In the genomic region with DNA sequence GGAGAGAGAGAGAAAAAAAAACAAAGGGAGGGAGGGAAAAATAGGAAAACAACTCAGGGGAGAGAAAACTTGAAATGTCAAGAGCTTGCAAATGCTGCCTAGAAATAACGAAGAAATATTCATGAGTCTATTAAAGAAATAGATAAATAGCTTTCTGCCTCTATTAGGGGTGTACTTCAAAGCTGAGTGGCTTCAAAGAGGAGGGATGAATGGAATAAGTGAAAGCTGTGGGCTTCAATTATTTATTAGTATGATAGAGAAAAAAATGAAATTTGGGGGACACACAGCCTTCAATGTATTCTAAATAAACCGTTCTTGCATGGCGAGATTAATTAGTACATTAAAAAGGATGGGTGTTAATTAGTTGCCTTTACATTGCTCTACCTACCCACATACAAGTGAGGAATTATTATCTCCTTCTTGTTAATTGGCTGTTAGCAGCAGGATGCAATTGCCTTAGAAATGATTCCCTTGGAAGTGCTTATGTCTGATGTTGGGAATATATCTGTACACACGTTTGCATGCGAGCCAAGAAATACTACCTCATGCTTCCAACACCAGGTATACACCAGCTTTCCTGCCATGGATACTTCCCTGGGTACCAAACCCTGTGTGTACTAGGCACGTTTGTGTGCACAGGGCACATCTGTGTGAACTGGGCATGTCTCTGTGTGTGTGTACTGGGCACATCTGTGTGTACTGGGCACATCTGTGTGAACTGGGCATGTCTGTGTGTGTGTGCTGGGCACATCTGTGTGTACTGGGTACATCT, we compare ENCODE assay signal across 18 mouse cellular contexts.
DNase-seq lines count a peak whose midpoint lies in the region; ATAC-seq lines count a peak whose summit lies in the region.
"Had no signal": no experiment of that assay in that cellular context is flagged by ENCODE, and none has a peak within 500 bp of the region (broad histone marks: within the 10 kb centered on the region; RNA-seq: fewer than 3 reads in every experiment).

No protein-coding gene starts in this region.

- no peaks in the 10 kb centered on the region for H3K4me1 ChIP-seq in forebrain, embryonic 14.5 days (ENCODE audit: control insufficient read depth, insufficient read depth, low read length)
- no peaks in the 10 kb centered on the region for H3K4me1 ChIP-seq in forebrain, embryonic 12.5 days
- no peaks in the 10 kb centered on the region for H3K4me1 ChIP-seq in neural tube, embryonic 13.5 days (replicated peaks)
- H3K4me1 ChIP-seq in neural tube, embryonic 14.5 days (ENCODE audit: control insufficient read depth, insufficient read depth, low read length): no peaks in the 10 kb centered on the region
- H3K4me1 ChIP-seq: embryonic facial prominence, embryonic 10.5 days; heart, embryonic 13.5 days had no signal

- DNase-seq in forebrain, embryonic 14.5 days (ENCODE audit: low spot score): peak; percentile 9
- DNase-seq in neural tube, embryonic 10.5 days (ENCODE audit: extremely low spot score, low spot score): no peak
- no peak for DNase-seq in right cerebral cortex, postnatal 25 days
- no peak for DNase-seq in gastrocnemius, adult 18-20 months (ENCODE audit: low spot score)
- DNase-seq: adrenal gland, postnatal 25 days; cerebellum, adult 2 months; cerebellum, postnatal 10 days; forebrain, postnatal 0 days; gastrocnemius, postnatal 36 days; heart, postnatal 36 days had no signal

- no peak overlapping the region for H3K27ac ChIP-seq in forebrain, embryonic 14.5 days (ENCODE audit: low read depth, low read length)
- no peak overlapping the region for H3K27ac ChIP-seq in forebrain, embryonic 12.5 days
- H3K27ac ChIP-seq in neural tube, embryonic 13.5 days (replicated peaks): peak overlapping the region; percentile 23; the same call in 1 of the 2 replicates
- no peak overlapping the region for H3K27ac ChIP-seq in neural tube, embryonic 14.5 days (ENCODE audit: low read depth, low read length)
- H3K27ac ChIP-seq: embryonic facial prominence, embryonic 10.5 days; heart, embryonic 13.5 days had no signal

- no peak for ATAC-seq in forebrain, embryonic 14.5 days
- no peak for ATAC-seq in forebrain, embryonic 12.5 days (ENCODE audit: low FRiP score)
- peak; percentile 67 for ATAC-seq in neural tube, embryonic 13.5 days (ENCODE audit: low read depth)
- peak; percentile 49; the same call in 1 of the 2 replicates for ATAC-seq in neural tube, embryonic 14.5 days (ENCODE audit: low read depth)
- ATAC-seq: activated CD4-positive, CD25-positive, alpha-beta regulatory T cell, adult 4 months; forebrain, postnatal 0 days; hindbrain, embryonic 16.5 days; Patski had no signal

- H3K36me3 ChIP-seq in forebrain, embryonic 14.5 days (ENCODE audit: control insufficient read depth, insufficient read depth, low read length): no peaks in the 10 kb centered on the region
- no peaks in the 10 kb centered on the region for H3K36me3 ChIP-seq in forebrain, embryonic 12.5 days (replicated peaks)
- no peaks in the 10 kb centered on the region for H3K36me3 ChIP-seq in neural tube, embryonic 13.5 days
- H3K36me3 ChIP-seq in neural tube, embryonic 14.5 days (ENCODE audit: control insufficient read depth, insufficient read depth, low read length): no peaks in the 10 kb centered on the region
- H3K36me3 ChIP-seq: embryonic facial prominence, embryonic 10.5 days; heart, embryonic 13.5 days had no signal

- no peak overlapping the region for H3K4me3 ChIP-seq in forebrain, embryonic 14.5 days (ENCODE audit: low read depth, low read length)
- no peak overlapping the region for H3K4me3 ChIP-seq in forebrain, embryonic 12.5 days (replicated peaks)
- no peak overlapping the region for H3K4me3 ChIP-seq in neural tube, embryonic 13.5 days
- no peak overlapping the region for H3K4me3 ChIP-seq in neural tube, embryonic 14.5 days (ENCODE audit: low read depth, low read length)
- H3K4me3 ChIP-seq: embryonic facial prominence, embryonic 10.5 days; heart, embryonic 13.5 days had no signal

- no peaks in the 10 kb centered on the region for H3K27me3 ChIP-seq in forebrain, embryonic 14.5 days (replicated peaks; ENCODE audit: control insufficient read depth, insufficient read depth, low read length)
- H3K27me3 ChIP-seq in forebrain, embryonic 12.5 days: no peaks in the 10 kb centered on the region
- H3K27me3 ChIP-seq in neural tube, embryonic 13.5 days: no peaks in the 10 kb centered on the region
- H3K27me3 ChIP-seq in neural tube, embryonic 14.5 days (ENCODE audit: control insufficient read depth, insufficient read depth, low read length): no peaks in the 10 kb centered on the region
- H3K27me3 ChIP-seq: heart, embryonic 13.5 days had no signal

- H3K9me3 ChIP-seq in forebrain, embryonic 14.5 days (replicated peaks; ENCODE audit: control insufficient read depth, low read length): no peaks in the 10 kb centered on the region
- no peaks in the 10 kb centered on the region for H3K9me3 ChIP-seq in forebrain, embryonic 12.5 days
- H3K9me3 ChIP-seq in neural tube, embryonic 13.5 days: no peaks in the 10 kb centered on the region
- no peaks in the 10 kb centered on the region for H3K9me3 ChIP-seq in neural tube, embryonic 14.5 days (ENCODE audit: control insufficient read depth, low read length)
- H3K9me3 ChIP-seq: embryonic facial prominence, embryonic 10.5 days had no signal

- no peak overlapping the region for H3K9ac ChIP-seq in forebrain, embryonic 14.5 days (ENCODE audit: low read length)
- no peak overlapping the region for H3K9ac ChIP-seq in forebrain, embryonic 12.5 days
- H3K9ac ChIP-seq in neural tube, embryonic 13.5 days: no peak overlapping the region
- H3K9ac ChIP-seq in neural tube, embryonic 14.5 days (replicated peaks; ENCODE audit: low read depth, low read length): no peak overlapping the region
- H3K9ac ChIP-seq: forebrain, postnatal 0 days; heart, embryonic 13.5 days had no signal

- no peak overlapping the region for H3K4me2 ChIP-seq in forebrain, embryonic 14.5 days (ENCODE audit: low read length)
- H3K4me2 ChIP-seq in forebrain, embryonic 12.5 days: no peak overlapping the region
- no peak overlapping the region for H3K4me2 ChIP-seq in neural tube, embryonic 13.5 days
- no peak overlapping the region for H3K4me2 ChIP-seq in neural tube, embryonic 14.5 days (ENCODE audit: low read depth, low read length)
- H3K4me2 ChIP-seq: heart, embryonic 13.5 days had no signal

- WGBS in forebrain, embryonic 14.5 days: 41% methylated on average over 6 of the region's 6 CpGs
- WGBS in forebrain, embryonic 12.5 days: 59% methylated on average over 6 of the region's 6 CpGs
- WGBS in neural tube, embryonic 13.5 days: 68% methylated on average over 6 of the region's 6 CpGs
- 56% methylated on average over 6 of the region's 6 CpGs for WGBS in neural tube, embryonic 14.5 days

Comparison
In these comparisons a context has a peak if more than half of its experiments do, and no peak if none do; other contexts are left out.
1. ATAC-seq: peak in neural tube, embryonic 13.5 days (single experiment) and neural tube, embryonic 14.5 days (single experiment); none in forebrain, embryonic 14.5 days (single experiment) and forebrain, embryonic 12.5 days (single experiment).